ENCODE assay signal across 8 mouse cellular contexts in genomic region chr15:101238885-101239511, GRCm38 (mm10). TPM values are rescaled to one million over a fixed set of nuclear protein-coding genes. Genes with fewer than 3 reads are reported as not detected.
DNase-seq lines count a peak whose midpoint lies in the region; ATAC-seq and TF ChIP-seq lines count a peak whose summit lies in the region.
"Had no signal": no experiment of that assay in that cellular context is flagged by ENCODE, and none has a peak within 500 bp of the region (broad histone marks: within the 10 kb centered on the region; RNA-seq: fewer than 3 reads in every experiment).

No protein-coding gene starts in this region.

- TF ChIP-seq EP300 in MEL (IDR thresholded peaks at IDR 0.05; ENCODE audit: low read depth in 1 of 2, low read length in 2 of 2): no peak

- TF ChIP-seq POLR2A in MEL (IDR thresholded peaks at IDR 0.05; ENCODE audit: control insufficient read depth in 1 of 2, insufficient read depth in 1 of 2, low read depth in 1 of 2, low read length in 2 of 2, poor library complexity in 1 of 2): no peak

- no peak overlapping the region for H3K4me3 ChIP-seq in MEL (ENCODE audit: control insufficient read depth in 1 of 2, insufficient read depth in 1 of 2, low read depth in 2 of 2, low read length in 2 of 2)
- peak overlapping the region; percentile 13; the same call in 1 of the 2 replicates for H3K4me3 ChIP-seq in left cerebral cortex, adult 2 months

- no peaks in the 10 kb centered on the region; a peak in 1 of 4 replicates for H3K36me3 ChIP-seq in MEL (ENCODE audit: control insufficient read depth in 1 of 2, insufficient read depth in 2 of 2, low read length in 2 of 2)

- H3K27me3 ChIP-seq in MEL (ENCODE audit: control insufficient read depth in 1 of 2, insufficient read depth in 2 of 2, low read length in 2 of 2): no peaks in the 10 kb centered on the region

- H3K9ac ChIP-seq in MEL (ENCODE audit: control insufficient read depth, low read depth, low read length, poor library complexity, severe bottlenecking): no peak overlapping the region

- H3K4me1 ChIP-seq in MEL (ENCODE audit: control insufficient read depth in 1 of 2, insufficient read depth in 2 of 2, low read length in 2 of 2): peaks cover 0 to 8% of the 10 kb centered on the region in 2 experiments; a peak in 1 of 4 replicates

- 0 out of 2 replicates have a peak, but pooled peaks have one; percentile 42 for ATAC-seq in megakaryocyte-erythroid progenitor cell, adult 5-6 weeks (replicated peaks; ENCODE audit: low FRiP score, low TSS enrichment, poor library complexity, severe bottlenecking)

- DNase-seq in CD4-positive helper T cell, adult 2 months (ENCODE audit: low read depth, low spot score): peak; percentile 69
- DNase-seq in MEL (ENCODE audit: low read depth, low spot score): peak; percentile 63
- peak; percentile 84 for DNase-seq in embryo, embryonic 10 days (ENCODE audit: low spot score)
- peak; percentile 69 to 70 for DNase-seq in heart, postnatal 10 days
- peak; percentile 78 to 82 for DNase-seq in left cerebral cortex, adult 2 months (ENCODE audit: extremely low spot score in 1 of 2, low spot score in 2 of 2)
- peak; percentile 40 to 79 for DNase-seq in spleen, postnatal 4 days (ENCODE audit: low spot score in 2 of 2)

- intact Hi-C loops in heart, postnatal 10 days (cut with DNase I): no loop called here
- intact Hi-C loops in left cerebral cortex, adult 2 months (cut with DNase I): loop anchor here (1.0 kb wide), 1 partner anchor 16 kb away; no protein-coding TSS in a partner anchor

- no peak overlapping the region for H3K27ac ChIP-seq in MEL (ENCODE audit: control insufficient read depth, low read depth, low read length)
- peak overlapping the region; percentile 89 for H3K27ac ChIP-seq in left cerebral cortex, adult 2 months

- no peaks in the 10 kb centered on the region for H3K9me3 ChIP-seq in MEL (replicated peaks; ENCODE audit: insufficient read depth, low read length)

- peak; percentile 69 to 88 (median 75) for TF ChIP-seq CTCF in MEL (IDR thresholded peaks at IDR 0.05 in 2 of 3, conservative IDR thresholded peaks at IDR 0.05 in 1 of 3; ENCODE audit: control insufficient read depth in 1 of 3, insufficient read depth in 1 of 3, low read depth in 2 of 3, low read length in 3 of 3, poor library complexity in 1 of 3, severe bottlenecking in 1 of 3)
- peak; percentile 69 for TF ChIP-seq CTCF in left cerebral cortex, adult 2 months (IDR thresholded peaks at IDR 0.05)

- TF ChIP-seq RAD21 in MEL (IDR thresholded peaks at IDR 0.05; ENCODE audit: low read depth, low read length): peak; percentile 68

- H3K79me2 ChIP-seq in MEL (ENCODE audit: control insufficient read depth, insufficient read depth, low read length, poor library complexity): no peaks in the 10 kb centered on the region

TF ChIP-seq in MEL, 35 proteins besides CTCF, POLR2A, EP300 and RAD21:
- TF ChIP-seq POLR2AphosphoS2 (IDR thresholded peaks at IDR 0.05; ENCODE audit: low read length): no peak
- no peak for TF ChIP-seq RCOR1 (IDR thresholded peaks at IDR 0.05; ENCODE audit: low read depth, low read length)
- peak; percentile 49; the same call in 1 of the 2 replicates for TF ChIP-seq ZC3H11A (IDR thresholded peaks at IDR 0.05; ENCODE audit: low read depth, low read length)
- no peak for TF ChIP-seq E2F4 (IDR thresholded peaks at IDR 0.05; ENCODE audit: borderline replicate concordance, low read depth, low read length)
- peak; percentile 65 for TF ChIP-seq SMC3 (IDR thresholded peaks at IDR 0.05; ENCODE audit: low read depth, low read length)
- no peak for TF ChIP-seq TAL1 (IDR thresholded peaks at IDR 0.05; ENCODE audit: low read length)
- TF ChIP-seq USF2 (IDR thresholded peaks at IDR 0.05; ENCODE audit: borderline replicate concordance in 1 of 2, insufficient read depth in 1 of 2, low read depth in 1 of 2, low read length in 2 of 2): no peak
- no peak for TF ChIP-seq MAX (IDR thresholded peaks at IDR 0.05; ENCODE audit: low read length)
- TF ChIP-seq NRF1 (IDR thresholded peaks at IDR 0.05; ENCODE audit: insufficient read depth, low read depth, low read length, poor library complexity, severe bottlenecking): no peak

RNA-seq across cellular contexts. Expression of gene Grasp, which starts 15.0 kb away (rescaled TPM):
- 3.7 and 4.1 TPM in 2 replicates for total RNA-seq in MEL (2012; rRNA removed)
- polyA plus RNA-seq in MEL (2012; ENCODE audit: insufficient read depth in 1 of 2, insufficient read length in 2 of 2, low read depth in 1 of 2, low replicate concordance in 2 of 2, missing spikeins in 1 of 2): 1 to 10 TPM in 1 of 2 experiments, not detected in 1; 6.3 TPM
- 10 to 100 TPM; 14.9 to 18.0 TPM for total RNA-seq in heart, postnatal 10 days (2021)
- 100 to 1,000 TPM in 1 of 2 experiments, 10 to 100 TPM in 1; 89.7 to 107 TPM for total RNA-seq in left cerebral cortex, adult 2 months (2021)
- total RNA-seq in megakaryocyte-erythroid progenitor cell, adult 5-6 weeks (2014; fragmentation: Nextera tagmentation): 0.17 TPM in 1 of 2 replicates, not detected in the other
- 0.27 TPM in 1 of 2 replicates, not detected in the other for total RNA-seq in megakaryocyte-erythroid progenitor cell, adult 5-6 weeks (2017)

RNA-seq across cellular contexts. Expression of gene Nr4a1, which starts 15.1 kb away (rescaled TPM):
- total RNA-seq in MEL (2012; rRNA removed): 1.7 and 2.0 TPM in 2 replicates
- 10 to 100 TPM in 1 of 2 experiments, not detected in 1; 12.8 TPM for polyA plus RNA-seq in MEL (2012; ENCODE audit: insufficient read depth in 1 of 2, insufficient read length in 2 of 2, low read depth in 1 of 2, low replicate concordance in 2 of 2, missing spikeins in 1 of 2)
- 10 to 100 TPM; 16.8 to 20.4 TPM for total RNA-seq in heart, postnatal 10 days (2021)
- total RNA-seq in left cerebral cortex, adult 2 months (2021): 100 to 1,000 TPM; 155 to 210 TPM
- 0.66 and 3.2 TPM in 2 replicates for total RNA-seq in megakaryocyte-erythroid progenitor cell, adult 5-6 weeks (2014; fragmentation: Nextera tagmentation)
- total RNA-seq in megakaryocyte-erythroid progenitor cell, adult 5-6 weeks (2017): 15.1 and 16.4 TPM in 2 replicates

RNA-seq across cellular contexts. Expression of gene Atg101, which starts 45.1 kb away (rescaled TPM):
- total RNA-seq in MEL (2012; rRNA removed): 75.5 and 90.3 TPM in 2 replicates
- polyA plus RNA-seq in MEL (2012; ENCODE audit: insufficient read depth in 1 of 2, insufficient read length in 2 of 2, low read depth in 1 of 2, low replicate concordance in 2 of 2, missing spikeins in 1 of 2): 10 to 100 TPM in 1 of 2 experiments, not detected in 1; 75.2 TPM
- 10 to 100 TPM; 24.1 to 28.2 TPM for total RNA-seq in heart, postnatal 10 days (2021)
- 10 to 100 TPM; 41.9 to 44.5 TPM for total RNA-seq in left cerebral cortex, adult 2 months (2021)
- total RNA-seq in megakaryocyte-erythroid progenitor cell, adult 5-6 weeks (2014; fragmentation: Nextera tagmentation): 14.7 and 18.0 TPM in 2 replicates
- 31.7 and 42.1 TPM in 2 replicates for total RNA-seq in megakaryocyte-erythroid progenitor cell, adult 5-6 weeks (2017)

RNA-seq across cellular contexts. Expression of gene 6030408B16Rik, which starts 54.0 kb away (rescaled TPM):
- total RNA-seq in MEL (2012; rRNA removed): 0.07 and 0.12 TPM in 2 replicates
- under 1 TPM in 1 of 2 experiments, not detected in 1; 0.18 TPM for polyA plus RNA-seq in MEL (2012; ENCODE audit: insufficient read depth in 1 of 2, insufficient read length in 2 of 2, low read depth in 1 of 2, low replicate concordance in 2 of 2, missing spikeins in 1 of 2)
- total RNA-seq in heart, postnatal 10 days (2021): 1 to 10 TPM; 2.3 to 3.6 TPM
- under 1 TPM; 0.30 to 0.41 TPM for total RNA-seq in left cerebral cortex, adult 2 months (2021)
- not detected in 2 replicates for total RNA-seq in megakaryocyte-erythroid progenitor cell, adult 5-6 weeks (2014; fragmentation: Nextera tagmentation)
- total RNA-seq in megakaryocyte-erythroid progenitor cell, adult 5-6 weeks (2017): not detected in 2 replicates
- total RNA-seq: hematopoietic stem cell, adult 5-6 weeks had no signal

Comparison
In these comparisons a context has a peak if more than half of its experiments do, and no peak if none do; other contexts are left out.
1. RNA of gene Grasp, which starts 15.0 kb away (total RNA-seq): 89.7 to 107 TPM in left cerebral cortex, adult 2 months; 14.9 to 18.0 TPM in heart, postnatal 10 days, 3.7 to 4.1 TPM in MEL and 0.17 to 0.27 TPM in megakaryocyte-erythroid progenitor cell, adult 5-6 weeks; every median in the first group is over 4 times any median in the second.
2. RNA of gene Nr4a1, which starts 15.1 kb away (total RNA-seq): 155 to 210 TPM in left cerebral cortex, adult 2 months; 16.8 to 20.4 TPM in heart, postnatal 10 days, 0.66 to 16.4 TPM in megakaryocyte-erythroid progenitor cell, adult 5-6 weeks and 1.7 to 2.0 TPM in MEL; every median in the first group is over 4 times any median in the second.
3. Peak in every context shown above with its lines, with median percentiles within 50 percentile points of each other: DNase-seq.